Mouse (Mus musculus) limb, embryonic 13.5 days (tissue): ENCODE results near the gene Myo6. TPM values are rescaled to one million over a fixed set of nuclear protein-coding genes. Genes with fewer than 3 reads are reported as not detected.

Experiments used
- ATAC-seq: fragments of 200-750 bp; cut with Nextera tagmentation; 2 replicates; pipeline ENCODE4 v1.8.0; 2017; ENCODE audit warnings: low read depth, moderate number of reproducible peaks, moderate TSS enrichment; ENCODE audit not compliant: low FRiP score
- H3K27ac ChIP-seq: fragments of 300-500 bp; sonication (generic); 2 replicates; pipeline ENCODE4 v1.5.1; 2015; ENCODE audit warnings: inconsistent platforms, mild to moderate bottlenecking, moderate library complexity
- H3K27me3 ChIP-seq: fragments of 300-500 bp; sonication (generic); 2 replicates; pipeline ENCODE4 v1.6.1; 2015; ENCODE audit warnings: mild to moderate bottlenecking, inconsistent platforms
- H3K36me3 ChIP-seq: fragments of 300-500 bp; sonication (generic); 2 replicates; pipeline ENCODE4 v1.6.1; 2015; ENCODE audit warnings: inconsistent platforms, mild to moderate bottlenecking, moderate library complexity
- H3K4me1 ChIP-seq: fragments of 300-500 bp; sonication (generic); 2 replicates; pipeline ENCODE4 v1.6.1; 2015; ENCODE audit warnings: inconsistent platforms
- H3K4me2 ChIP-seq: fragments of 300-500 bp; sonication (generic); replicated peaks from 2 replicates; pipeline ENCODE4 v1.6.1; 2015; ENCODE audit warnings: inconsistent platforms, mild to moderate bottlenecking, moderate library complexity
- H3K4me3 ChIP-seq: fragments of 300-500 bp; sonication (generic); 2 replicates; pipeline ENCODE4 v1.5.1; 2015; ENCODE audit warnings: moderate library complexity, mild to moderate bottlenecking, inconsistent platforms
- H3K9ac ChIP-seq: fragments of 300-500 bp; sonication (generic); 2 replicates; pipeline ENCODE4 v1.6.1; 2015; ENCODE audit warnings: mild to moderate bottlenecking, inconsistent platforms
- H3K9me3 ChIP-seq: fragments of 300-500 bp; sonication (generic); 2 replicates; pipeline ENCODE4 v1.6.1; 2016; ENCODE audit warnings: inconsistent platforms
- WGBS: fragments of 180-500 bp; shearing (Covaris S2); methylation state at CpG from one replicate; pipeline ENCODE4 v1.1.7; 2015; 5-methylcytosine and 5-hydroxymethylcytosine counted together
- polyA plus RNA-seq: library from polyadenylated mRNA; unstranded; fragments of >200 nt; fragmentation: Nextera tagmentation; extraction: Ambion mirVana; gene quantifications from 2 replicates; pipeline ENCODE4 v1.2.1, GENCODE M21; 2015

The Myo6 gene
- polyA plus RNA-seq, 1 experiment from 2014 or later: 10.9 TPM

DNA sequence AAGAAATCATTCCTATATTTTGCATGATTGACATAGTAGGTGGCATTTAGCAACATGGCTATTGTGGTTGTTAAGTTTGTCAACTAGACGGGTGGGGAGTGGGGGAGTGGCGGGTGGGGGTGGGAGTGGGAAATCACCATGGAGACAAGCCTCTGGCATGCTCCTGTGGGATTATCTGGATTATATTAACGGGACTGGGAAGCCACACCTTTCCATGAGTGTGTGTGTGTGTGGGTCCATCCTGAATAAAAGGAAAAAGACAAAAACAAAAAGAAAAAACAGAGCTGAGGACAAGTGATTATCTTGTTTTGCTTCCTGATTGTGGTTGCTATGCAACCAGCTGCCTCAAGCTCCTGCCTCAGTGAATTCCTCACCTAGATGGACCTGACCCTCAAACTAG, 20.9 kb downstream of the Myo6 start:
- Histone ChIP-seq H3K36me3 (no peaks in the 10 kb centered on the region), H3K27me3 (no peaks in the 10 kb centered on the region), H3K4me2 (no peak overlapping the region), H3K27ac (no peak overlapping the region), H3K4me1 (no peaks in the 10 kb centered on the region), H3K9me3 (no peaks in the 10 kb centered on the region), H3K4me3 (no peak overlapping the region), H3K9ac (no peak overlapping the region)
- no peak for ATAC-seq
- WGBS: 41% methylated on average over 3 of the region's 3 CpGs

DNA sequence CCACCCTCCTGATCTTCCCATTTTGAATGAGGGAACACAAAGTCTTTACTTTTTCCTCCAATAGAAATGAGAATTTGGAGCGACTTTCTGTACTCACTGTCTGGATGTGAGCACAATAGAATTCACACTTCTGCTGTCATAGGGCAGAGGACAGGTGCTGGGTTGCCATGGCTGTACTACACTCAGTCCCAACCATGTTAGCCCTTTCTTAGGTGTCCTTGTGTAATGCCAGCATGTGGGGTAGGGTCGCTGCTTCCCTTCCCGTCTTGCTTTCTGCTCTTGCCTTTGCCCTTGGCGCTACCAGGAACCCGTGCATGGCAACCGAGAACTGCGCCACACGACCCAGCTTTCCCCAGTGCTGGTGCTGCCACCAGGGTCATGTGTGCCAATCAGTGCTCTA, 21.9 kb downstream of the Myo6 start:
- Histone ChIP-seq H3K36me3 (no peaks in the 10 kb centered on the region), H3K9ac (no peak overlapping the region), H3K27ac (no peak overlapping the region), H3K9me3 (no peaks in the 10 kb centered on the region), H3K27me3 (no peaks in the 10 kb centered on the region), H3K4me2 (no peak overlapping the region), H3K4me3 (no peak overlapping the region), H3K4me1 (no peaks in the 10 kb centered on the region)
- WGBS: 90% methylated on average over 8 of the region's 8 CpGs
- ATAC-seq: no peak

GRCm38 (mm10) chr9:80188324-80188893, 23.6 kb downstream of the Myo6 start:
- Histone ChIP-seq H3K4me3 (no peak overlapping the region), H3K4me2 (no peak overlapping the region), H3K27ac (no peak overlapping the region), H3K9me3 (no peaks in the 10 kb centered on the region), H3K27me3 (no peaks in the 10 kb centered on the region), H3K4me1 (peaks cover 6% of the 10 kb centered on the region; the same call in 1 of the 2 replicates), H3K9ac (no peak overlapping the region), H3K36me3 (no peaks in the 10 kb centered on the region)
- no peak for ATAC-seq
- 64% methylated on average over 5 of the region's 5 CpGs for WGBS

- Histone ChIP-seq H3K27me3 (no peaks in the 10 kb centered on the region), H3K36me3 (no peaks in the 10 kb centered on the region), H3K9ac (no peak overlapping the region), H3K27ac (no peak overlapping the region), H3K4me2 (no peak overlapping the region), H3K4me3 (no peak overlapping the region), H3K9me3 (no peaks in the 10 kb centered on the region), H3K4me1 (peaks cover 11% of the 10 kb centered on the region)
- ATAC-seq: no peak; the same call in 1 of the 2 replicates
- 64% methylated on average over 6 of the region's 6 CpGs for WGBS
Measured at GRCm38 (mm10) chr9:80191240-80191639, 26.4 kb downstream of the Myo6 start.

DNA sequence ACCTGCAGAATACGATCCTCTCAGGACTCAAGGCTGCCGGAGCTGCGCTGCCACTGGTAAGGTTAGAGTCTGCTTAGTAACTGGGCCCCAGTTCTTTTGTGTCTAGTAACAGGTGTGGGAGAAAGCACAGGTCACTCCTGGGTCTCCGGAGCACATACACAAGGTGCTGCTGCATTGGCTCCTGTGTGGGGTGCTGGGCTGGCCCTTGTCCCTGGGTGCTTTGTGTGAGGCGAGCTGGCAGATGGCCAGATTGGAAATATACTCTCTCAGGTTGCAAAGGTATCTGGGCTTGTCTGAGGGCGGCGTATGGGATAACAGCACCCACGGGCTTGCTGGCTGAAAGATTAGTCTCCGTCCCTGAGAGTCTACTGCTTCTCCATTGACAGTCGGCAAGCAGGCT, 27.5 kb downstream of the Myo6 start:
- H3K4me2 ChIP-seq: no peak overlapping the region
- H3K36me3 ChIP-seq: no peaks in the 10 kb centered on the region
- H3K4me3 ChIP-seq: no peak overlapping the region
- 73% methylated on average over 10 of the region's 10 CpGs for WGBS
- H3K27ac ChIP-seq: no peak overlapping the region
- peaks cover 16% of the 10 kb centered on the region for H3K4me1 ChIP-seq
- no peaks in the 10 kb centered on the region for H3K9me3 ChIP-seq
- no peak for ATAC-seq
- no peaks in the 10 kb centered on the region for H3K27me3 ChIP-seq
- H3K9ac ChIP-seq: no peak overlapping the region

DNA sequence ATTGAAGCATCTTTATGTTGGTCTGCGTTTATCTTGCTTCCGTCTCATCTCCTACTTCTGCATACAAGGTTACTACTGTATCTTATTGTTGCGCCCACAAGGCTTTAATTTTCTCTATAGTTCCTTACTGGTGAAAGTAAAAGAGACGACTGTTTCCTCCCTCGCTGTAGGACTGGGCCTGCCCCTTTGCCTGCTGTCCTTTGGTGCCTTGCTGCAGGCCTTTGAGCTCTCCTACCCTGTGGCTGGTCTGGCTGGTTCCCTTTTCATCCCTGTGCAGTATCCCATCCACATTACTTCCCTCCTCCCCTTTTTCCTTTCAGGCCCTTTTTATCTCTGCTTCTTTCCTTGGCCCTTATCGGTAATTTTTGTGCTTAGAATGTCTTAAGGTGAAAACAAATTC, 29.6 kb downstream of the Myo6 start:
- no peak for ATAC-seq
- H3K9ac ChIP-seq: no peak overlapping the region
- H3K27ac ChIP-seq: no peak overlapping the region
- no peaks in the 10 kb centered on the region for H3K27me3 ChIP-seq
- no peaks in the 10 kb centered on the region for H3K9me3 ChIP-seq
- H3K4me3 ChIP-seq: no peak overlapping the region
- no peak overlapping the region for H3K4me2 ChIP-seq
- no peaks in the 10 kb centered on the region for H3K36me3 ChIP-seq
- 76% methylated on average over 6 of the region's 6 CpGs for WGBS
- H3K4me1 ChIP-seq: peaks cover 16% of the 10 kb centered on the region

DNA sequence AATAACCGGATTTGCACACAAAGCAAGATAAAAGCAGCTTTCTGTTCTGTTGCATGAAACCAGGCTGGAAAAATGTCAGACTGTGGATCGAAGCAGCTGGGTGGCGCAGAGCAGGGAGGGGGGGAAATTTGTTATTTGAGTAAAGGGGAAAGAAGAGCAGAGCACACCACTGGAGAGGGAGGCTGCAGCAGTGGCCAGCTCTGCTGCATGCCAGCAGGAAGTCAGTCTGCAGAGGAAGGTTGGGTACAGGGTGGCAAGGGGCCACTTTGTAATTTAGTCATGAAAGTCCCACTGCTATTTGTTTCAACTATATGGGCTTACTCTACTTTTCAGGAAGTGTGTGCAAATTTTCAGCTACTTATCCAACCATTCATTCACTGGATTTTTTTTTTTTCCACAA, 31.3 kb downstream of the Myo6 start:
- 59% methylated on average over 3 of the region's 3 CpGs for whole genome bisulfite sequencing
- no peaks in the 10 kb centered on the region for H3K27me3 ChIP-seq

DNA sequence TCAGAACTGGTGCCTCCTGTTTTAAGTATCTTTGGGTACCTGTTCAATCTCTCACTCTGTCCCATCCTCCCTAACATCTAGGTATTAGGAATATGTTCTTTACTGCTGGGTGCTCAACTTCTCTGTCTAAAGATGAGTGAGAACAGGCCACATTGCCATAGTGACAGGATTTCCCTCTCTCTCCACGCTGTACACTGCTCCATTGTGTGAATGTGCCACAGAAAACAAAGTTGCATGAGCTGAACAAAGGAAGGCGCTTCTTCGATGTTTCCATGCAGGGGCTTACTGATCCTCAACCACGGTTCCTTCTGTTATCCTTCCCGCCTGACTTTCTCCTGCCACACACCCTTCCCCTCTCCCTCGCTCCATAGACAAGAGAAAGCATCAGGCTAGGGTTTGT, 32.4 kb downstream of the Myo6 start:
- no peak for ATAC-seq
- Histone ChIP-seq H3K27me3 (no peaks in the 10 kb centered on the region), H3K27ac (no peak overlapping the region), H3K4me1 (peaks cover 14% of the 10 kb centered on the region), H3K9ac (no peak overlapping the region), H3K4me2 (no peak overlapping the region), H3K9me3 (no peaks in the 10 kb centered on the region), H3K36me3 (no peaks in the 10 kb centered on the region), H3K4me3 (no peak overlapping the region)
- WGBS: 92% methylated on average over 6 of the region's 6 CpGs

More for the DNA sequence above, 31.3 kb downstream of the Myo6 start:
- Histone ChIP-seq H3K9me3 (no peaks in the 10 kb centered on the region), H3K4me3 (no peak overlapping the region), H3K36me3 (no peaks in the 10 kb centered on the region), H3K27ac (no peak overlapping the region), H3K4me2 (no peak overlapping the region), H3K9ac (no peak overlapping the region), H3K4me1 (peaks cover 16% of the 10 kb centered on the region)
- no peak for ATAC-seq

DNA sequence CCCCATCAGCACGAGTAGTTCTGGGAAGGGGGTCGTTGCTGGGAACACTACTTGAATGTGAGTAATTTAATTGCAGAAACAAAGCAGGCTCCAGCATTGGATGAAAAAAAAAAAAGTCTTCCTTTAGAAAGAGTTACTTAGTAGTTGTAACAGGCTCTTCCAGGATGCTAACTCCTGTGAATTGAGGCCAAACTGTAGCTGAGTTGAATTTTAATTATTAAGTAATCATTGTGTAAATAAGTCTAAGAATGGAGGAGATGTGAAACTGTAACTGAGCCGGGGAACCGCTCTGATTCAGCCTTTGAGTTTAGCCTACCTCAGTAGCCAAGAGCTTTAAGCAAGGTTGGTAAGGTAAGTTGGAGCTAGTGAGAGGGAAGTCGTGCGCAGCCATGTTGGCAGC, 36.0 kb downstream of the Myo6 start:
- Histone ChIP-seq H3K27me3 (no peaks in the 10 kb centered on the region), H3K9me3 (no peaks in the 10 kb centered on the region), H3K27ac (no peak overlapping the region), H3K4me3 (no peak overlapping the region), H3K4me1 (peaks cover 13% of the 10 kb centered on the region), H3K4me2 (no peak overlapping the region), H3K9ac (no peak overlapping the region), H3K36me3 (no peaks in the 10 kb centered on the region)
- ATAC-seq: no peak
- 64% methylated on average over 6 of the region's 6 CpGs for WGBS

DNA sequence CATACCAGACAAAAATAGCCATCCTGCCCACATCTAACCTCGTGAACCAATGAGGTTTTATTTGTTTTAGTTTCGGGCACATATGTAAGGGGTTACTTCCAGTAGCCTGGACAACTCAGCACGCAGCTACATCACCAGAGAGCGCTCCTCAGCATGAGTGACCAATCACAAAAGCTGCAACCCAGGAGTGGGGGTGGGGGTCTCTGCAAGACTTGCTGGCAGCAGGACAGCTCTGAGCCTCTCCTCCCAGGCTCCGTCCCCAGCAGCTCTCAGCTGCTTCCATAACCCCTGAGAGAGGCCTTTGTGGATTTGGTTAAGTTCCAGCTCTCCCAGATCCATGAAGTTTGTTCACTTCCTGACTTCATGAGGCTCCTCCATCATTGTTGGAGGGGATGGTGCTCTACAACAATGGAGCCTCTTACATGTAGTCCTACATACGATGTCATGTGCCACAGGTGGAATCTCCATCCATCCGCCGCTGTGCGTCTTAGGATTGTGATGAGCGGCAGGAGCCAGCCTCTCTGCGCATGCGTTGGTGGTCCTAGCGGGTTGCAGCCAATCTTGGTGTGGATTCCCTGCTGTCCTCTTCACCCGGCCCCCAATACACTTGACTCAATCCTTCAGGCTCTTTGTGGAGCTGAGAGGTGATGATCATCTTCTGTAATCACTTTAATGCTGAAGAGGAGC, 37.7 kb downstream of the Myo6 start:
- H3K27me3 ChIP-seq: no peaks in the 10 kb centered on the region
- no peak for ATAC-seq

GRCm38 (mm10) chr9:80208681-80209080, 43.9 kb downstream of the Myo6 start:
- Histone ChIP-seq H3K9me3 (no peaks in the 10 kb centered on the region), H3K4me3 (no peak overlapping the region), H3K9ac (no peak overlapping the region), H3K4me1 (peaks cover 7% of the 10 kb centered on the region), H3K27ac (no peak overlapping the region), H3K27me3 (no peaks in the 10 kb centered on the region), H3K36me3 (no peaks in the 10 kb centered on the region), H3K4me2 (no peak overlapping the region)
- 85% methylated on average over 2 of the region's 2 CpGs for WGBS
- no peak for ATAC-seq

More for the DNA sequence above, 37.7 kb downstream of the Myo6 start:
- peaks cover 3% of the 10 kb centered on the region; the same call in 1 of the 2 replicates for H3K4me1 ChIP-seq
- no peak overlapping the region for H3K4me3 ChIP-seq
- H3K9ac ChIP-seq: no peak overlapping the region
- H3K4me2 ChIP-seq: no peak overlapping the region
- no peaks in the 10 kb centered on the region for H3K9me3 ChIP-seq
- no peak overlapping the region for H3K27ac ChIP-seq
- 85% methylated on average over 14 of the region's 14 CpGs for WGBS
- no peaks in the 10 kb centered on the region for H3K36me3 ChIP-seq

GRCm38 (mm10) chr9:80209459-80209858, 44.6 kb downstream of the Myo6 start:
- WGBS: 71% methylated on average over 10 of the region's 10 CpGs
- Histone ChIP-seq H3K9me3 (no peaks in the 10 kb centered on the region), H3K4me3 (no peak overlapping the region), H3K27me3 (no peaks in the 10 kb centered on the region), H3K27ac (no peak overlapping the region), H3K4me2 (no peak overlapping the region), H3K9ac (no peak overlapping the region), H3K4me1 (peaks cover 3% of the 10 kb centered on the region; the same call in 1 of the 2 replicates), H3K36me3 (no peaks in the 10 kb centered on the region)
- ATAC-seq: no peak

DNA sequence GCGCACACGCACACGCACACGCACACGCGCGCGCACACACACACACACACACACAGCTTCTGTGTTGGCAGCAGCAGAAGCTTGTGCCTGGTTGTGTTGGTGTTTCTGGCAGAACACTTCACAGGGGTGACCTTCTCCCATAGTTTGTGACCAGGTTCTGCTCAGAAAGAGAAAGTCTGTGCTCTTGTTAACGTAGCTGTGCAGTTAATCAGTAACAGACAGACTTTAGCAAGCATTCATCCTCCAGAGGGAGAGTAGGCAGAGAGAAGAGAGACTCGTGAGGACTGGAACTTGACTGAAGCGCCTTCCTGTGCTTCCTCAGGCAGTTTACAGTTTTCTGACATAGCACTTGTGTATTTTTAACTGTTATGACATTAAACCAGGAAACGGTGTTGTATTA, 45.3 kb downstream of the Myo6 start:
- no peak overlapping the region for H3K27ac ChIP-seq
- peaks cover 3% of the 10 kb centered on the region; the same call in 1 of the 2 replicates for H3K4me1 ChIP-seq
- 75% methylated on average over 11 of the region's 12 CpGs for WGBS
- H3K27me3 ChIP-seq: no peaks in the 10 kb centered on the region
- no peak overlapping the region for H3K4me2 ChIP-seq
- no peaks in the 10 kb centered on the region for H3K36me3 ChIP-seq
- no peak overlapping the region for H3K4me3 ChIP-seq
- ATAC-seq: no peak
- no peak overlapping the region for H3K9ac ChIP-seq
- H3K9me3 ChIP-seq: no peaks in the 10 kb centered on the region
